Mouse (Mus musculus) hindbrain, embryonic 16.5 days (tissue): ENCODE results near the gene Sytl2. TPM values are rescaled to one million over a fixed set of nuclear protein-coding genes. Genes with fewer than 3 reads are reported as not detected.

Experiments
- polyA plus RNA-seq: library from polyadenylated mRNA; unstranded; fragments of >200 nt; fragmentation: Nextera tagmentation; extraction: Ambion mirVana; gene quantifications from 2 replicates; pipeline ENCODE4 v1.2.1, GENCODE M21; 2015

Gene Sytl2
- polyA plus RNA-seq, 1 experiment from 2014 or later = 7.8 TPM

Other genes with a start within 250 kb of the Sytl2 start
- gene Picalm, start 172.0 kb upstream of the Sytl2 start, polyA plus RNA-seq = 34.4 and 35.6 TPM in 2 replicates
- not detected in 2 replicates for gene Ccdc83, start 36.5 kb upstream of the Sytl2 start, polyA plus RNA-seq
- gene Ccdc89, start 124.3 kb downstream of the Sytl2 start, polyA plus RNA-seq = 1.5 and 2.1 TPM in 2 replicates
- 17.0 and 23.2 TPM in 2 replicates for gene Crebzf, start 140.5 kb downstream of the Sytl2 start, polyA plus RNA-seq
- 123 and 136 TPM in 2 replicates for gene Tmem126a, start 155.0 kb downstream of the Sytl2 start, polyA plus RNA-seq
- gene Tmem126b, start 173.7 kb downstream of the Sytl2 start, polyA plus RNA-seq = 48.0 and 48.1 TPM in 2 replicates
- 25.5 and 28.3 TPM in 2 replicates for gene Dlg2, start 174.4 kb downstream of the Sytl2 start, polyA plus RNA-seq